Mouse (Mus musculus): ENCODE measurements around the gene Gabbr2. TPM values are rescaled to one million over a fixed set of nuclear protein-coding genes. Genes with fewer than 3 reads are reported as not detected.

Gene Gabbr2
- polyA plus RNA-seq, 1 experiment from 2014 or later, result 0.11 TPM

DNA sequence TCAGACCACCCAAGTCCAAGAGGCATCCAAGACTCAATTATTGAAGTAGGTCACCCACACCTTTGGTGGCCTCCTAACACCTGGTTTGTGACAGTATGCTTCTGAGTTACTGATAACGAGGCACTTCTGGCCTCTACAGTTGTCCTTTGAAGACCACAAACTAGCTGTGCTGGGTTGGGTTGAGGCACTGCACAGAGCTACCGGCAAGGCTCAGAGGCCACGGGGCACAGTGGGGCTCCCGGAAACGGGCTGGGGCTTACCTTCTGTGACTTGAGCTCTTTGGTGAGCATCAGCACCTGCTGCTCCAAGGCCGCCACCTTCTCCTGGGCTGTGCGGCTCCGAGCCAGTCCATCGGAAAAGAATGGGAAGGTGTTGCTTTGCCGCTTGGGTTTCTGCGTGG is 363.6 kb downstream of the Gabbr2 start:
- Histone ChIP-seq H3K27me3 (ENCODE audit: control insufficient read depth, insufficient read depth, low read depth, low read length) (no peaks in the 10 kb centered on the region), H3K4me1 (ENCODE audit: control insufficient read depth, low read depth, low read length) (peaks cover 3% of the 10 kb centered on the region), H3K4me2 (ENCODE audit: low read depth, low read length) (no peak overlapping the region), H3K9ac (ENCODE audit: low read depth, low read length) (no peak overlapping the region), H3K9me3 (replicated peaks; ENCODE audit: control insufficient read depth, low read length) (no peaks in the 10 kb centered on the region), H3K4me3 (ENCODE audit: low read depth, low read length) (no peak overlapping the region), H3K27ac (ENCODE audit: low read length) (no peak overlapping the region), H3K36me3 (ENCODE audit: control insufficient read depth, insufficient read depth) (no peaks in the 10 kb centered on the region)
- no peak for ATAC-seq (ENCODE audit: low read depth)
- 61% methylated on average over 11 of the region's 11 CpGs for WGBS (ENCODE audit: insufficient replicate concordance)

DNA sequence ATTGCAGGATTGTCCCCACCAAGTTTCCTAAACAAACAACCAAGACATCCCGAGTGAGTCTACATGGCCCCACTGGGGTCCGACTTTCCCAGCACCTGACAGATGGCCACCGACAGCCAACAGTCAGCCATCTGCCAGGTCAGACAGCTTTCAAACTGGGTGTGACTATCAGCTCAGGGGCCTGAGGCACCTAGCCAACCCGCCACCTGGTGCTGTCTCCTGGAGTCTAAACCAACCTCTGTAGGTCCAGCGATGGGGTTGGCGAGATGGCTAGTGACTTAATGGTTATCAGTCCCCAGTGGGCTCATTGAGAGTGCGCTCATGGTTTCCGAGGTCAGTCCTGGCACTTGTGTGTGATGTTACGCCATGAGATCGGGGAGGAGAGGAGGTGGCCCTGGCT is 366.6 kb downstream of the Gabbr2 start:
- H3K27ac ChIP-seq (ENCODE audit: low read length), result no peak overlapping the region
- H3K27me3 ChIP-seq (ENCODE audit: control insufficient read depth, insufficient read depth, low read depth, low read length), result no peaks in the 10 kb centered on the region
- no peak overlapping the region for H3K4me3 ChIP-seq (ENCODE audit: low read depth, low read length)
- no peaks in the 10 kb centered on the region for H3K9me3 ChIP-seq (replicated peaks; ENCODE audit: control insufficient read depth, low read length)
- no peak overlapping the region for H3K9ac ChIP-seq (ENCODE audit: low read depth, low read length)
- ATAC-seq (ENCODE audit: low read depth), result no peak
- H3K4me2 ChIP-seq (ENCODE audit: low read depth, low read length), result no peak overlapping the region
- H3K4me1 ChIP-seq (ENCODE audit: control insufficient read depth, low read depth, low read length), result peaks cover 2% of the 10 kb centered on the region; the same call in 1 of the 2 replicates
- H3K36me3 ChIP-seq (ENCODE audit: control insufficient read depth, insufficient read depth), result no peaks in the 10 kb centered on the region
- WGBS (ENCODE audit: insufficient replicate concordance), result 65% methylated on average over 10 of the region's 10 CpGs

DNA sequence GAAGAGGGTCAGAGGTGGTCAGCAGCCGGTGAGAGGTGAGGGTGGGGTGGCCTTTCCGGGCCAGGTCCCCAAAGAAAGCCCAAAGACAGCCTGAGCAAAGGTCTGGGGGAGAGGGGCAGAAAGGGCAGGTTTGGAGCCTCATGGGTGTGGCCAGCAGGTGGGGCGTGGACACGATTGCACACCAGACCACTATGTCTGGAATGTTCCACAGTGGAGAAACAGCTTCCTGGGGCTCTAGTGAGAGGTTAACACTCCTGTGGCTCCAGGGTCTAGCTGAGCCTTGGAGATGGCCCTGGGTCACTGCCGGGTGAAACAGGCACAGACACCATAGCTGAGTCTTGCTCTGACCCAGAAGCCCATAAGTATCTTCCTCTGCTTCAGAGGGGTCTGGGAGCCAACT is 368.7 kb downstream of the Gabbr2 start:
- no peak overlapping the region for H3K9ac ChIP-seq (ENCODE audit: low read depth, low read length)
- H3K36me3 ChIP-seq (ENCODE audit: control insufficient read depth, insufficient read depth), result no peaks in the 10 kb centered on the region
- no peak overlapping the region for H3K27ac ChIP-seq (ENCODE audit: low read length)
- H3K27me3 ChIP-seq (ENCODE audit: control insufficient read depth, insufficient read depth, low read depth, low read length), result no peaks in the 10 kb centered on the region
- H3K4me1 ChIP-seq (ENCODE audit: control insufficient read depth, low read depth, low read length), result peaks cover 2% of the 10 kb centered on the region; the same call in 1 of the 2 replicates
- 57% methylated on average over 5 of the region's 5 CpGs for WGBS (ENCODE audit: insufficient replicate concordance)
- H3K4me3 ChIP-seq (ENCODE audit: low read depth, low read length), result no peak overlapping the region
- ATAC-seq (ENCODE audit: low read depth), result no peak
- H3K9me3 ChIP-seq (replicated peaks; ENCODE audit: control insufficient read depth, low read length), result no peaks in the 10 kb centered on the region
- H3K4me2 ChIP-seq (ENCODE audit: low read depth, low read length), result no peak overlapping the region

- Histone ChIP-seq H3K27ac (ENCODE audit: low read length) (no peak overlapping the region), H3K9ac (ENCODE audit: low read depth, low read length) (no peak overlapping the region), H3K36me3 (ENCODE audit: control insufficient read depth, insufficient read depth) (no peaks in the 10 kb centered on the region), H3K4me3 (ENCODE audit: low read depth, low read length) (no peak overlapping the region), H3K4me2 (ENCODE audit: low read depth, low read length) (no peak overlapping the region), H3K9me3 (replicated peaks; ENCODE audit: control insufficient read depth, low read length) (no peaks in the 10 kb centered on the region), H3K4me1 (ENCODE audit: control insufficient read depth, low read depth, low read length) (peaks cover 2% of the 10 kb centered on the region; the same call in 1 of the 2 replicates), H3K27me3 (ENCODE audit: control insufficient read depth, insufficient read depth, low read depth, low read length) (no peaks in the 10 kb centered on the region)
- no peak for ATAC-seq (ENCODE audit: low read depth)
- 40% methylated on average over 8 of the region's 8 CpGs for WGBS (ENCODE audit: insufficient replicate concordance)
These were observed 370.7 kb downstream of the Gabbr2 start for GRCm38 (mm10) chr4:46620946-46621345.

GRCm38 (mm10) chr4:46620330-46620729 is 371.3 kb downstream of the Gabbr2 start:
- peaks cover 2% of the 10 kb centered on the region; the same call in 1 of the 2 replicates for H3K4me1 ChIP-seq (ENCODE audit: control insufficient read depth, low read depth, low read length)
- no peak overlapping the region for H3K27ac ChIP-seq (ENCODE audit: low read length)
- no peaks in the 10 kb centered on the region for H3K27me3 ChIP-seq (ENCODE audit: control insufficient read depth, insufficient read depth, low read depth, low read length)
- H3K9me3 ChIP-seq (replicated peaks; ENCODE audit: control insufficient read depth, low read length), result no peaks in the 10 kb centered on the region
- H3K4me2 ChIP-seq (ENCODE audit: low read depth, low read length), result peak overlapping the region; percentile 36
- no peak overlapping the region for H3K9ac ChIP-seq (ENCODE audit: low read depth, low read length)
- 18% methylated on average over 23 of the region's 23 CpGs for WGBS (ENCODE audit: insufficient replicate concordance)
- ATAC-seq (ENCODE audit: low read depth), result no peak
- H3K36me3 ChIP-seq (ENCODE audit: control insufficient read depth, insufficient read depth), result no peaks in the 10 kb centered on the region
- peak overlapping the region; percentile 24 for H3K4me3 ChIP-seq (ENCODE audit: low read depth, low read length)

DNA sequence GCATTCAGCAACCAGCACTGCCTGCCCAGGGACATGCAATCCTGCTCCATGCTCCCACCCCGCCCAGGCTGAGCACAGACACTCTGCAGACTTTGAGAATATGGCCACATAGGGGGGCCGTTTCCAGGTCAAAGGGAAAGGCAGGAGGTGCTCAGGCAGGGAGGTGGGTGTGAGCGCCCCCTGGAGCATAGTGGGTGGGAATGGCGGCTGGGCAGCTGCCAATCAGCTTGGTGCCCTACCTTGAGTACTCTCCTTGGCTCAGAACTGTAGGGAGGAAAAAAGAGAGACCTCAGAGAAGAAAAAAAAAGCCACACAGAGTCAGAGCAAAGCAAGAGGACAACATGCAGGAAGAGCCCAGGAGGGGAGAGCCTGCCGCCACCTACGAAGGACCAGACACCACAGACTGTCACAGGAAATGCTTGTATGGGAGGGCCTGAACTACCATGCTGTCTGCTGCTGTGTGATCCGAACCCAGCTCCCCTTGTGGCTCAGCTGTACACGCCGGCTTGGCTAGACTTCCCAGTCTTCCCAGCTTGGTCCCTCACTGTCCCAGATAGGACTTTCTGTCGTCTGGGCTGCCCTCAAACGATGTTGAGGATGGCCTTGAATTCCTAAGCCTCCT is 373.4 kb downstream of the Gabbr2 start:
- no peak overlapping the region for H3K4me2 ChIP-seq (ENCODE audit: low read depth, low read length)
- WGBS (ENCODE audit: insufficient replicate concordance), result 46% methylated on average over 11 of the region's 11 CpGs
- no peak overlapping the region for H3K4me3 ChIP-seq (ENCODE audit: low read depth, low read length)
- H3K9me3 ChIP-seq (replicated peaks; ENCODE audit: control insufficient read depth, low read length), result no peaks in the 10 kb centered on the region
- no peak overlapping the region for H3K9ac ChIP-seq (ENCODE audit: low read depth, low read length)
- no peak for ATAC-seq (ENCODE audit: low read depth)
- H3K36me3 ChIP-seq (ENCODE audit: control insufficient read depth, insufficient read depth), result no peaks in the 10 kb centered on the region
- H3K27ac ChIP-seq (ENCODE audit: low read length), result no peak overlapping the region
- peaks cover 2% of the 10 kb centered on the region; the same call in 1 of the 2 replicates for H3K4me1 ChIP-seq (ENCODE audit: control insufficient read depth, low read depth, low read length)
- no peaks in the 10 kb centered on the region for H3K27me3 ChIP-seq (ENCODE audit: control insufficient read depth, insufficient read depth, low read depth, low read length)

DNA sequence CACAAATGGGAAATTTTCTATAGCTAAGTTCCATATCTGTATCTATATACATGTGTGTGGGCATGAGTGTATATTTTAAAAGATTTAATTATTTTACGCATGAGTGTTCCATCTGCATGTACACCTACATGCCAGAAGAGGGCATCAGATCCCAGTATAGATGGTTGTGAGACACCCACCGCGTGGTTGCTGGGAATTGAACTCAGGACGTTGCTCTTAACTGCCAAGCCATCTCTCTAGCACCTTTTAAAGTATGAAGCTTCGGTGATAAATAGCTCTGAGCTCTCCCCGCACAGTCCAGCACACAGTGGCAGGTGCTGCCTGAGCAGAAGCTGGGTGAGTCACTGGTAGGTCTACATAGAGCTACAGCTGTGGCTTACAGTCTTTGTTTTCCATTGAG is 374.3 kb downstream of the Gabbr2 start:
- Histone ChIP-seq H3K36me3 (ENCODE audit: control insufficient read depth, insufficient read depth) (no peaks in the 10 kb centered on the region), H3K27ac (ENCODE audit: low read length) (no peak overlapping the region), H3K9ac (ENCODE audit: low read depth, low read length) (no peak overlapping the region), H3K4me3 (ENCODE audit: low read depth, low read length) (no peak overlapping the region), H3K9me3 (replicated peaks; ENCODE audit: control insufficient read depth, low read length) (no peaks in the 10 kb centered on the region), H3K4me1 (ENCODE audit: control insufficient read depth, low read depth, low read length) (peaks cover 2% of the 10 kb centered on the region; the same call in 1 of the 2 replicates), H3K27me3 (ENCODE audit: control insufficient read depth, insufficient read depth, low read depth, low read length) (no peaks in the 10 kb centered on the region), H3K4me2 (ENCODE audit: low read depth, low read length) (no peak overlapping the region)
- no peak for ATAC-seq (ENCODE audit: low read depth)
- WGBS (ENCODE audit: insufficient replicate concordance), result 53% methylated on average over 6 of the region's 6 CpGs

GRCm38 (mm10) chr4:46614641-46615040 is 377.0 kb downstream of the Gabbr2 start:
- no peaks in the 10 kb centered on the region for H3K36me3 ChIP-seq (ENCODE audit: control insufficient read depth, insufficient read depth)
- H3K27ac ChIP-seq (ENCODE audit: low read length), result peak overlapping the region; percentile 54
- H3K4me1 ChIP-seq (ENCODE audit: control insufficient read depth, low read depth, low read length), result no peaks in the 10 kb centered on the region
- no peaks in the 10 kb centered on the region for H3K9me3 ChIP-seq (replicated peaks; ENCODE audit: control insufficient read depth, low read length)
- no peak overlapping the region; the same call in 1 of the 2 replicates for H3K9ac ChIP-seq (ENCODE audit: low read depth, low read length)
- no peaks in the 10 kb centered on the region for H3K27me3 ChIP-seq (ENCODE audit: control insufficient read depth, insufficient read depth, low read depth, low read length)
- peak overlapping the region; percentile 25 for H3K4me3 ChIP-seq (ENCODE audit: low read depth, low read length)
- 35% methylated on average over 9 of the region's 9 CpGs for WGBS (ENCODE audit: insufficient replicate concordance)
- 0 out of 2 replicates have a peak overlapping the region, but pooled peaks have one; percentile 5 for H3K4me2 ChIP-seq (ENCODE audit: low read depth, low read length)
- ATAC-seq (ENCODE audit: low read depth), result peak; percentile 27

DNA sequence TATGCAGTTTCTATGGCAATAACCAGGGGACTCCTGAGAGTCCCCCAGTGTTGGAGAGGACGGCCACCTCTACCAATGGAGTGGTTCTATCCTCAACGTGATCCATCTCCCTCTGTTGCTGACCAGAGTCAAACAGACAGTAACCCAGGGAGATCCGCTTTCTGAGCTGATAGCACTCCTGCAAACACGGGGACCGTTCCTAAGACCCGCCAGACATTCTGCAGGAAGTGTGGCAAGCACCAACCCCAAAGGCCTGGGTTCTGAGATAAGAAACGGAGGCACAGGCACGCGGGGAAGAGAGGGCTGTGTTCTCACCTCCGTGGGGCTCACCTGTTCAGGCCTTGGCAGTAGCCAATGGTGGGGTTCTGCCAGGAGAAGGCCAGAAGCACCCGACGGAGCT is 378.1 kb downstream of the Gabbr2 start:
- no peak overlapping the region for H3K9ac ChIP-seq (ENCODE audit: low read depth, low read length)
- H3K4me2 ChIP-seq (ENCODE audit: low read depth, low read length), result no peak overlapping the region
- no peaks in the 10 kb centered on the region for H3K9me3 ChIP-seq (replicated peaks; ENCODE audit: control insufficient read depth, low read length)
- H3K4me3 ChIP-seq (ENCODE audit: low read depth, low read length), result no peak overlapping the region
- H3K36me3 ChIP-seq (ENCODE audit: control insufficient read depth, insufficient read depth), result no peaks in the 10 kb centered on the region
- H3K27ac ChIP-seq (ENCODE audit: low read length), result no peak overlapping the region
- ATAC-seq (ENCODE audit: low read depth), result no peak
- WGBS (ENCODE audit: insufficient replicate concordance), result 17% methylated on average over 12 of the region's 12 CpGs
- H3K27me3 ChIP-seq (ENCODE audit: control insufficient read depth, insufficient read depth, low read depth, low read length), result no peaks in the 10 kb centered on the region
- no peaks in the 10 kb centered on the region for H3K4me1 ChIP-seq (ENCODE audit: control insufficient read depth, low read depth, low read length)

All from liver, embryonic 16.5 days (tissue).